Mouse (Mus musculus) adrenal gland, adult 8-10 months (tissue): ENCODE data around the gene G6pc2. TPM values are rescaled to one million over a fixed set of nuclear protein-coding genes. Genes with fewer than 3 reads are reported as not detected.
A peak's percentile ranks its signal among the peaks of the same experiment; 100 is the strongest.

Experiments used
- DNase-seq: peaks from one replicate; pipeline ENCODE4 v3.0.0; 2022
- total RNA-seq, 4 experiments: library from RNA; stranded (reverse); gene quantifications; 2 replicates each; pipeline ENCODE4 v1.2.4; 2022

Gene G6pc2
- total RNA-seq, 4 experiments from 2014 or later: not detected

- DNase-seq: no peak
These were observed 34.1 kb downstream of the G6pc2 start for GRCm38 (mm10) chr2:69244924-69245323.

GRCm38 (mm10) chr2:69247081-69247480 is 36.2 kb downstream of the G6pc2 start:
- no peak for DNase-seq

- DNase-seq: no peak
These were observed 37.4 kb downstream of the G6pc2 start for GRCm38 (mm10) chr2:69248221-69248755.

GRCm38 (mm10) chr2:69264069-69264618 is 53.3 kb downstream of the G6pc2 start:
- no peak for DNase-seq

GRCm38 (mm10) chr2:69275875-69276274 is 65.0 kb downstream of the G6pc2 start:
- peak; percentile 1 for DNase-seq

Other genes with a start within 250 kb of the G6pc2 start
- gene Nostrin, start 75.3 kb upstream of the G6pc2 start, total RNA-seq: 10 to 100 TPM in 1 of 4 experiments, 1 to 10 TPM in 3; 6.1 to 10.8 (median 8.8) TPM
- gene Spc25, start 4.9 kb upstream of the G6pc2 start, total RNA-seq: 1 to 10 TPM; 1.0 to 2.2 (median 1.5) TPM
- under 1 TPM in 1 of 4 experiments, not detected in 3; 0.46 TPM for gene Abcb11, start 131.5 kb downstream of the G6pc2 start, total RNA-seq
- gene Dhrs9, start 169.4 kb downstream of the G6pc2 start, total RNA-seq: 1 to 10 TPM in 2 of 4 experiments, under 1 TPM in 2; 0.12 to 1.7 (median 0.73) TPM